Mouse (Mus musculus): ENCODE results near the gene Trim8. TPM values are rescaled to one million over a fixed set of nuclear protein-coding genes. Genes with fewer than 3 reads are reported as not detected.

Trim8 gene
- polyA plus RNA-seq, 2 experiments: 7.3 to 7.5 TPM

GRCm38 (mm10) chr19:46538213-46538612 is 36.7 kb downstream of the Trim8 start:
- no peak for ATAC-seq (ENCODE audit: insufficient read depth)
- Histone ChIP-seq H3K4me2 (ENCODE audit: low read depth) (no peak overlapping the region), H3K27me3 (ENCODE audit: control insufficient read depth, insufficient read depth, low read length) (no peaks in the 10 kb centered on the region), H3K4me3 (ENCODE audit: insufficient read depth in 1 of 2, low read depth in 2 of 2, low read length in 2 of 2) (no peak overlapping the region), H3K9me3 (ENCODE audit: control insufficient read depth, low read length) (no peaks in the 10 kb centered on the region), H3K4me1 (replicated peaks; ENCODE audit: control insufficient read depth in 2 of 2, insufficient read depth in 2 of 2, low read length in 1 of 2) (peaks cover 0 to 3% of the 10 kb centered on the region in 2 experiments; a peak in 1 of 4 replicates), H3K27ac (no peak overlapping the region), H3K36me3 (replicated peaks; ENCODE audit: control insufficient read depth, insufficient read depth, low read depth) (no peaks in the 10 kb centered on the region), H3K9ac (replicated peaks) (no peak overlapping the region)
- 75% methylated on average over 6 of the region's 6 CpGs for WGBS (ENCODE audit: insufficient replicate concordance)
- DNase-seq (ENCODE audit: low read depth in 3 of 3, low spot score in 3 of 3): no peak
- TF ChIP-seq EP300 (IDR thresholded peaks at IDR 0.05; ENCODE audit: low read depth): no peak
- TF ChIP-seq CTCF (IDR thresholded peaks at IDR 0.05; ENCODE audit: low read depth): peak; percentile 73

GRCm38 (mm10) chr19:46542750-46543149 is 41.2 kb downstream of the Trim8 start:
- H3K4me3 ChIP-seq (ENCODE audit: insufficient read depth in 1 of 2, low read depth in 2 of 2, low read length in 2 of 2): no peak overlapping the region
- H3K27me3 ChIP-seq (ENCODE audit: control insufficient read depth, insufficient read depth, low read length): no peaks in the 10 kb centered on the region
- peaks cover 0 to 7% of the 10 kb centered on the region in 2 experiments; a peak in 1 of 4 replicates for H3K4me1 ChIP-seq (replicated peaks; ENCODE audit: control insufficient read depth in 2 of 2, insufficient read depth in 2 of 2, low read length in 1 of 2)
- H3K27ac ChIP-seq: no peak overlapping the region
- WGBS (ENCODE audit: insufficient replicate concordance): 64% methylated on average over 8 of the region's 8 CpGs
- no peak overlapping the region; the same call in 1 of the 2 replicates for H3K4me2 ChIP-seq (ENCODE audit: low read depth)
- no peaks in the 10 kb centered on the region for H3K36me3 ChIP-seq (replicated peaks; ENCODE audit: control insufficient read depth, insufficient read depth, low read depth)
- no peak for DNase-seq (ENCODE audit: low read depth in 3 of 3, low spot score in 3 of 3)
- ATAC-seq (ENCODE audit: insufficient read depth): no peak
- TF ChIP-seq CTCF (IDR thresholded peaks at IDR 0.05; ENCODE audit: low read depth) (no peak), EP300 (IDR thresholded peaks at IDR 0.05; ENCODE audit: low read depth) (no peak)
- H3K9ac ChIP-seq (replicated peaks): no peak overlapping the region
- H3K9me3 ChIP-seq (ENCODE audit: control insufficient read depth, low read length): no peaks in the 10 kb centered on the region

GRCm38 (mm10) chr19:46547565-46547964 is 46.1 kb downstream of the Trim8 start:
- no peak overlapping the region for H3K4me3 ChIP-seq (ENCODE audit: insufficient read depth in 1 of 2, low read depth in 2 of 2, low read length in 2 of 2)
- H3K27me3 ChIP-seq (ENCODE audit: control insufficient read depth, insufficient read depth, low read length): no peaks in the 10 kb centered on the region
- H3K36me3 ChIP-seq (replicated peaks; ENCODE audit: control insufficient read depth, insufficient read depth, low read depth): no peaks in the 10 kb centered on the region
- 68% methylated on average over 6 of the region's 6 CpGs for WGBS (ENCODE audit: insufficient replicate concordance)
- no peak for TF ChIP-seq CTCF (IDR thresholded peaks at IDR 0.05; ENCODE audit: low read depth)
- TF ChIP-seq EP300 (IDR thresholded peaks at IDR 0.05; ENCODE audit: low read depth): no peak
- DNase-seq (ENCODE audit: low read depth in 3 of 3, low spot score in 3 of 3): no peak
- no peak overlapping the region for H3K4me2 ChIP-seq (ENCODE audit: low read depth)
- no peak for ATAC-seq (ENCODE audit: insufficient read depth)
- H3K27ac ChIP-seq: no peak overlapping the region
- 0 out of 4 replicates have a peak, but pooled peaks cover 0 to 4% of the 10 kb centered on the region in 2 experiments for H3K4me1 ChIP-seq (replicated peaks; ENCODE audit: control insufficient read depth in 2 of 2, insufficient read depth in 2 of 2, low read length in 1 of 2)
- H3K9me3 ChIP-seq (ENCODE audit: control insufficient read depth, low read length): no peaks in the 10 kb centered on the region
- H3K9ac ChIP-seq (replicated peaks): no peak overlapping the region

DNA sequence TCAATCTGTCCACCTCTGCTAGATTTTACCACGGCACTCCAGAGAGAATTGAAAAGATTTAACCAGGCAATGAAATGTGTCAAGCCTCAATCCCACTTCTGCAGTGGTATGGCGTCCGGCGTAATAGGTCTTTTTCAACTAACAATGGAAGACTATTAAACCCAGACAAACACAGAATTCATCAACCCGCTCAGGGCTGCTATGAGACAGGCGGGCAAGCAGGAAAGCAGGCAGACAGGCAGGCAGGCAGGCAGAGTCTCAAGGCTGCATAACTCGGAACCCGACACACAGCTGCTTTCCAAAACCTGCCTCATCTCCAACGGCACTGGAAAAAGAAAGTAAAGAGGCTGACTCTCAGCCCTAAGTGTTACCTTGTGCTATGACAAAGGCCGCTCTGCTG is 46.6 kb downstream of the Trim8 start:
- WGBS (ENCODE audit: insufficient replicate concordance): 78% methylated on average over 10 of the region's 10 CpGs
- ATAC-seq (ENCODE audit: insufficient read depth) (no peak), DNase-seq (ENCODE audit: low read depth in 3 of 3, low spot score in 3 of 3) (no peak)
- Histone ChIP-seq H3K27ac (no peak overlapping the region), H3K27me3 (ENCODE audit: control insufficient read depth, insufficient read depth, low read length) (no peaks in the 10 kb centered on the region), H3K36me3 (replicated peaks; ENCODE audit: control insufficient read depth, insufficient read depth, low read depth) (no peaks in the 10 kb centered on the region), H3K4me3 (ENCODE audit: insufficient read depth in 1 of 2, low read depth in 2 of 2, low read length in 2 of 2) (no peak overlapping the region), H3K4me2 (ENCODE audit: low read depth) (no peak overlapping the region), H3K9ac (replicated peaks) (no peak overlapping the region), H3K4me1 (replicated peaks; ENCODE audit: control insufficient read depth in 2 of 2, insufficient read depth in 2 of 2, low read length in 1 of 2) (peaks cover under 1 to 4% of the 10 kb centered on the region in 2 experiments; a peak in 2 of 4 replicates), H3K9me3 (ENCODE audit: control insufficient read depth, low read length) (no peaks in the 10 kb centered on the region)
- no peak for TF ChIP-seq EP300 (IDR thresholded peaks at IDR 0.05; ENCODE audit: low read depth)
- TF ChIP-seq CTCF (IDR thresholded peaks at IDR 0.05; ENCODE audit: low read depth): no peak

DNA sequence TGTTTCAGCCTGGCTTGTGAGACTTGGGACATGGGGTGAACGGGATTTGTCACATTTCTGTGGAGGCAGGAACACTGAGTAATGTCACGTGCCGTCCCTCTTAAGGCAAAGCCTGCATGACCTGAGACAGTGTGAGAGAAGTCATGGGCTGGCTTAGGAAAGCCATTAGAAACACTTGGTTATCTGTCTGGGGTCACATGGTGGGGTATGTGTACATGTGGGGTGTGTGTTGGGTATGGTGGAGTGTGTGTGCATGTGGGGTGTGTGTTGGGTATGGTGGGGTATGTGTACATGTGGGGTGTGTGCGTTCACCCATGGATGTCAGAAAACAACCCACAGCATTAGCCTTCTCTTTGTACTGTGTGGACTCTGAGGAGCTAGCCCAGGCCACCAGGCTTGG is 48.9 kb downstream of the Trim8 start:
- WGBS (ENCODE audit: insufficient replicate concordance): 74% methylated on average over 4 of the region's 4 CpGs
- ATAC-seq (ENCODE audit: insufficient read depth): no peak
- no peak overlapping the region for H3K4me3 ChIP-seq (ENCODE audit: insufficient read depth in 1 of 2, low read depth in 2 of 2, low read length in 2 of 2)
- no peak overlapping the region for H3K9ac ChIP-seq (replicated peaks)
- H3K27ac ChIP-seq: no peak overlapping the region
- no peaks in the 10 kb centered on the region for H3K27me3 ChIP-seq (ENCODE audit: control insufficient read depth, insufficient read depth, low read length)
- no peak overlapping the region for H3K4me2 ChIP-seq (ENCODE audit: low read depth)
- TF ChIP-seq EP300 (IDR thresholded peaks at IDR 0.05; ENCODE audit: low read depth) (no peak), CTCF (IDR thresholded peaks at IDR 0.05; ENCODE audit: low read depth) (no peak)
- H3K4me1 ChIP-seq (replicated peaks; ENCODE audit: control insufficient read depth in 2 of 2, insufficient read depth in 2 of 2, low read length in 1 of 2): peaks cover 16 to 17% of the 10 kb centered on the region in 2 experiments
- H3K36me3 ChIP-seq (replicated peaks; ENCODE audit: control insufficient read depth, insufficient read depth, low read depth): no peaks in the 10 kb centered on the region
- DNase-seq (ENCODE audit: low read depth in 3 of 3, low spot score in 3 of 3): no peak
- no peaks in the 10 kb centered on the region for H3K9me3 ChIP-seq (ENCODE audit: control insufficient read depth, low read length)

Data from liver, embryonic 14.5 days (tissue).